Mouse (Mus musculus): ENCODE data around the gene Olfr1390. TPM values are rescaled to one million over a fixed set of nuclear protein-coding genes. Genes with fewer than 3 reads are reported as not detected.
"Not testable (repeated sequence)": the region's sequence is repeated elsewhere in the genome, so short reads cannot be mapped to it uniquely, and the experiment has no call there.

Gene Olfr1390
- not detected for total RNA-seq (2022)

DNA sequence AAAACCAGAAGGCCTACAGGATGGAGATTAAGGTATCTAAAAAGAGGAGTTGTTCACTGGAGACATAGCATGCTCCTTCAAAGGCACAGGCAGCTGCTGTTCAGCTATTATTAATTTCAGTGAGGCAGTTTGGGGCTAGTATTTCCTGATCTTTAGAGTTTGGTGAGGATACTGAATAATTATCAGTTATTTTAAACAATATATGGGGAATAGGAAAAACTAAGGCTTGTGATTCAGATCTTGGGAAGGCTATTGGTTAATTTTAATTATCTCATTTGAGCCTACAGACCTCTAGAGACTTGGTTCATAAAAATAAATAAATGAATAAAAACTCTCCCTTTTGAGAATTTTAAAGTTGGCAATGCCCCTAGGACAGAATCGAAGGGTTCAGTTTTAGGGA is at the start of gene Olfr1390:
Gene Olfr1390, plus strand, starts transcription at position 301 of the 400 bp plus-strand sequence.
- no peak for DNase-seq (ENCODE audit: low spot score)

DNA sequence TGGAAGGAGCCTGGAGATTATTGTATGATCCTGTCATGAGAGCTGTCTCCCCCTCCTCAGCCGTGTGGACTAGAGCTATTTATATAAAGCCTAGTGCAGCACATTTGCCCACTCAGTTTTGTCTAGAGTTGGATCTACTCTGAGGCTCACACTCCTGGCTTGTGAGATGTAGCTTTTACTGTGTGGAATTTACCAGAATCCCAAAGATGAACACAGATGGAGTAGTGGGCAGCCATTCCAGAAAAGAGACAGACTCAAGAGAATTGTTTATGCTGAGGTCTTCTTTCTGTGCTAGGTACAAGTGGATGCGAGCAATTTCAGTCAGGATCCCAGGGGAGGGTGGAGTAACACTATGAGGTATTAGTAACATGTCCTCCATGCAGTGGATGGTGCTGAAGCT is 47.7 kb upstream of the Olfr1390 start:
- DNase-seq (ENCODE audit: low spot score) = no peak

- DNase-seq (ENCODE audit: low spot score) = no peak
These were observed 42.2 kb upstream of the Olfr1390 start for GRCm38 (mm10) chr11:49292777-49293176.

DNA sequence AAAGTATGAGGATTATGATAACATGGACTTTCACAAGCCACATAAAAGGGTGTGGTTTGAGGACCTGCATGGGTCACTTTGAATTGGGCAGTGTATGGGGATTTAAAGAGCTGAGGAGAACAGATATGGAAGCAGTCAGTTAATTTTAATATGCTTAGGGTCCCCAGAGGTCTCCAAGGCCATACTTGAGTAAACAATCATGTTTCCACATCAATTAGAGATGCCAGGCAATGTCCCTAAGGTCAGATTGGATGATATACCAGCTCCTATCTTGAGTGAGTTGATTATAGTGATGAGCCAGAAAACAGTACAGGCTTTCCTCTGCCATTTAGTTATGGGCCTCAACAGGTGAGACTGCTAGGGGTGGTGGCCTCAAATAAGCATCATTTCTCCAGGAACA is 30.5 kb upstream of the Olfr1390 start, which contains the start of gene Olfr10:
Gene Olfr10, plus strand, starts transcription at position 301 of the 400 bp plus-strand sequence.
- no peak for DNase-seq (ENCODE audit: low spot score)

GRCm38 (mm10) chr11:49308547-49308946 is 26.4 kb upstream of the Olfr1390 start:
- not testable (repeated sequence) for DNase-seq (ENCODE audit: low spot score)

GRCm38 (mm10) chr11:49322442-49322841 is 12.5 kb upstream of the Olfr1390 start, which contains the start of gene Olfr1391:
Gene Olfr1391 (plus strand): TSS chr11:49322742.
- DNase-seq (ENCODE audit: low spot score) = no peak

DNA sequence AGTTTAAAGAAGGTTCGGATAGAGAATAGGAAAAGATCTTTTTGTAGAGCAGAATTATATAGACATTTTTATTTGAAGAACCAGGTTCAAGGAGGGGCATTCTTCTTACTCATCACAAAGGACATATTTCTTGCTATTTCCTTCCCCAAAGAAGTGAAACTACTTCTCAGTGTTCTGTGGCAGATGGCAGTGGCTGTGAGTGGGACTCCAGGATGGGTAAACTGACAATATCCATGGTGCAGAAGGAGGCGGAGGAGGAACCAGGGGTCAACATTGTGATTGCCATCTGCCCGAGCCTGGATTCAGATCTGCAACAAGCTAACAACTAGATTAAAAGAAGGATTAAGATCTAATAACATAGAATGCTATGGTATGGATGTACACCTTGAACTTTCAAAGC is 8.3 kb upstream of the Olfr1390 start:
- no peak for DNase-seq (ENCODE audit: low spot score)

DNA sequence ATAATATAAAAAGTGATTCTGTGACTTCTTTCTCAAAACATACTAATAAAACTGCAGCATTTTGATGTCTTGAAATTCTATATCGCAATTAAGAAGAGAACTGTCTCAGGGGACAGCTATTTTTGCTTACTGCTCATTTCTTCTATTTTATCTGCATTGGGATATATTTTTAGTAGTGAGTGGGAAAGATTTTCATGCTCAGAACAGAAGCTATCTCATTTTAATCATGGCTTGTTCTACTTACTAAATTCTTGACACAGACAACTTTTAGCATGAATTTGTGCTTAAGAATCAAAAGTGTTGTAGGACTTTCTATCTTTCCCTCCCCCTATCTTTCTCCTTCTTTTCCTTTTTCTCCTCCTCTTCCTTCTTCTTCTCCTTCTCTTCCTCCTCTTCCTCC is 5.3 kb upstream of the Olfr1390 start:
- no peak for DNase-seq (ENCODE audit: low spot score)

DNA sequence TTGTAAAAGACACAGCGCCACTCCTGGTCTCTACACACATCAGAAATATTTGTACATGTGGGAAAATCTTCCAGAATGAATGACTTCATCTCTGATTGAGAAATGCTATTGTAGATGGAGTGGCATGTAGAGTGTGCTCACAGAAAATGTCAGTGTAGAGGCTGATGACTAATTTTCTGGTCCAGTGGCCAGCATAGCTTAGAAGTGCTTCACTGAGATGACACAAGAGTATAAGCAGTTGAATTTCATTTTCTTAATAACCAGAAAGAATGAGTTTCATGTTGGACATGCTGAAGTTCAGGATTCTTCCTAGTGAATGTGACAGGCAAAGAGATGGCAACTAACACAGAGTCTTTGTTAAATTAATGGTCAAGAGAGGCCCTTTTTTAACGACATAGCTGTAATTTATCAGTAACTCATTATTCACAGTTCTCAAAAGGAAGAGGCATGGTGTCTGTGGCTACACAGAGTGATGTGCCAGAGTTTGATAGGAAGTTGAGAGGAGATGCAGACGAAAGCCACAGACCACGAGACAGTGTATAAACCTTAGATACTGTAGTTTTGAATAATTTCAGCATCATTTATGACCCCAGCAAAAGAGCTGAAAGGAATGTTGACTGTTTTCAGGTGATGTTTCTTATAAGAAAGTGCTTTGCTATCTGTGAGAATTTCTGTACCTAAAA is 2.3 kb downstream of the Olfr1390 start:
- DNase-seq (ENCODE audit: low spot score) = no peak

DNA sequence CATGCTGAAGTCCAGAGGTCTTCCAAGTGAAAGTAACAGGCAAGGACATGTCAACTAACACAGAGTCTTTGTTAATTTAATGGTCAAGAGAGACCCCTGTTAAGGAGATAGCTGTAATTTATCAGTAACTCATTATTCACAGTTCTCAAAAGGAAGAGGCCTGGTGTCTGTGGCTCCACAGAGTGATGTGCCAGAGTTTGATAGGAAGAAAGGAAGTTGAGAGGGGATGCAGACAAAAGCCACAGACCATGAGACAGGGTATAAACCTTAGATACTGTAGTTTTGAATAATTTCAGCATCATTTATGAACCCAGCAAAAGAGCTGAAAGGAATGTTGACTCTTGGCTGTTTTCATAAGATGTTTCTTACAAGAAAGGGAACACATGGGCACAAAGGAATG is 48.1 kb downstream of the Olfr1390 start:
- DNase-seq (ENCODE audit: low spot score) = no peak

GRCm38 (mm10) chr11:49386118-49386517 is 51.1 kb downstream of the Olfr1390 start:
- DNase-seq (ENCODE audit: low spot score) = not testable (repeated sequence)

Other genes with a start within 250 kb of the Olfr1390 start
- gene Olfr1396, start 220.3 kb upstream of the Olfr1390 start, total RNA-seq (2022) = 1 to 10 TPM in 3 of 4 experiments, under 1 TPM in 1; 0.72 to 1.3 (median 1.1) TPM
- gene Olfr1395, start 192.9 kb upstream of the Olfr1390 start, total RNA-seq (2022) = not detected
- not detected for gene Olfr1394, start 180.8 kb upstream of the Olfr1390 start, total RNA-seq (2022)
- 10 to 100 TPM; 22.6 to 28.5 (median 23.8) TPM for gene Btnl9, start 148.0 kb upstream of the Olfr1390 start, total RNA-seq (2022)
- 10 to 100 TPM; 25.0 to 31.7 (median 27.1) TPM for gene Zfp62, start 131.9 kb upstream of the Olfr1390 start, total RNA-seq (2022)
- 10 to 100 TPM; 62.4 to 80.4 (median 68.8) TPM for gene Mgat1, start 91.0 kb upstream of the Olfr1390 start, total RNA-seq (2022)
- under 1 TPM; 0.41 to 0.50 (median 0.43) TPM for gene Olfr1393, start 56.9 kb upstream of the Olfr1390 start, total RNA-seq (2022)
- gene Olfr1392, start 49.9 kb upstream of the Olfr1390 start, total RNA-seq (2022) = not detected
- gene Olfr10, start 30.4 kb upstream of the Olfr1390 start, total RNA-seq (2022) = not detected
- gene Olfr1391, start 12.4 kb upstream of the Olfr1390 start, total RNA-seq (2022) = not detected
- gene Olfr1389, start 87.9 kb downstream of the Olfr1390 start, total RNA-seq (2022) = not detected
- under 1 TPM in 3 of 4 experiments, not detected in 1; 0.12 to 0.26 (median 0.16) TPM for gene Olfr1388, start 101.4 kb downstream of the Olfr1390 start, total RNA-seq (2022)
- gene Olfr1387, start 120.2 kb downstream of the Olfr1390 start, total RNA-seq (2022) = under 1 TPM in 2 of 4 experiments, not detected in 2; 0.11 to 0.19 TPM
- gene Olfr1386, start 129.9 kb downstream of the Olfr1390 start, total RNA-seq (2022) = under 1 TPM in 1 of 4 experiments, not detected in 3; 0.12 TPM
- not detected for gene Olfr1385, start 153.9 kb downstream of the Olfr1390 start, total RNA-seq (2022)
- under 1 TPM in 1 of 4 experiments, not detected in 3; 0.37 TPM for gene Olfr1384, start 171.5 kb downstream of the Olfr1390 start, total RNA-seq (2022)
- under 1 TPM; 0.53 to 0.79 (median 0.71) TPM for gene Olfr1383, start 184.5 kb downstream of the Olfr1390 start, total RNA-seq (2022)
- not detected for gene Olfr1382, start 193.1 kb downstream of the Olfr1390 start, total RNA-seq (2022)
- not detected for gene Olfr1381, start 208.3 kb downstream of the Olfr1390 start, total RNA-seq (2022)
- gene Olfr1380, start 221.7 kb downstream of the Olfr1390 start, total RNA-seq (2022) = not detected